Mouse (Mus musculus): ENCODE data around the gene Kcna7.
"Not testable (repeated sequence)": the region's sequence is repeated elsewhere in the genome, so short reads cannot be mapped to it uniquely, and the experiment has no call there.

Gene Kcna7

DNA sequence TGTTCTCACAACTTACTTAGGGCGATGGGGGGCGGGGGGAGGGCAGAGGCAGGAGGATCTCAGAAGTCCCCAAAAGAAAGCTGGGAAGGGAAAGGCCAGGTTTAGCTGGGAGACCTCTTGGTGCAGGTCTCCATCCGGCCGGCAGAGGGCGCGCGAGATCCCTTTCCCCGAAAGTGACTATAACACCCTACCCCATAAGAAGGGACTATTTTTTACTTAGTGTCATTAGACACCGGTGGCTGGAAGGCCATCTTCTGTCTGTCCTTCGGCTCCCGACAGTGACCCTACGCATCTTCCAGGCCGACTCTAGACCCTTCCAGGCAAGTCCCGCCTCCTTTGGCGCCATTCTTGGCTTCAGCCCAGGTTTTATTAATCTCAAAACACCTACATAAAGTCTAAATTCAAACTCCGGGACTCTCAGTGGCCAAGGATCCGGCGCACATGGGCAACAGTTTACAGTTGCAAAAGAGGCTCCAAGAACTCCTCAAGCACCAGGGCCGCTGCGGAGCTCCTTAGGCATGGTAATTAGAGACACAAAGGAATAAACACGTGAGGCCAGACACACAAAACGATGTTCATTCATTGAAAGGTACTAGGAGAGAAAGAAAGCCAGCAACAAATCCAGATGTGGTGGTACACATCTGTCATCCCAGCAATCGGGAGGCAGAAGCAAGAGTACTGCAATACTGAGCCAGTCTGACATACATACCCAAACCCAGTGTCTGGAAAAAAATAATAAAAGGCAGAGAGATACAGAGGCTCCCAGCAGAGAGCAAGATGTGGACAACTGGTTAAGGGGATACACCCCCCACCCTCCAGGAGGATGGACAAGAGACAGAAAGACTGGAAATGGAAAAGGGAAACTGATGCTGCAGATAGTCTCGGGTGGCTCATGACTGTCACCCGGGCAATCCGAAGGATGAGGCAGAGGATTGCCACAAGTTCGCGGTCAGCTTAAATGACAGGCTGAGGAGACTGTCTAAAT, at the start of gene Kcna7:
Kcna7 (plus strand) TSS at position 563 of the 985 bp plus-strand sequence.
- peak; percentile 80 for DNase-seq (ENCODE audit: low spot score)

DNA sequence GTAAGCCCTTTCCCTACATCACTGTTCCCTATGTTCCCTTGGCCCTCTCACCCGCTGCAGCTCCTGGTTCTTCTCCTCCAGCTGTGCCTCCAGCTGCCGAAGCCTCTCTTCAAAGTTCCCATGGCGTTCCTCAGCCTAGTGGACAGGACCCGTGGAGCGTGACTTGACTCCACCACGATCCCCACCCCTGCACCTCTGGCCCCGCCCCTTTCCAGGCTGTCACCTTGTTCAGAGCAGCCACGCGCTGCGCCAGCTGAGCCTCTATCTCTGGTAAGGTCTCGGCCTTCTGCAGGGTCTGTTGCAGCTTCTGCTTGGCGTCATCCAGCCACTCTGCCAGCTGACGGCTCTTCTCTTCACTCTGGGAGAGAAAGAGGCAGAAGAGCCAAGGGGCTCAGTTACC, 49.4 kb upstream of the Kcna7 start:
- no peak for DNase-seq (ENCODE audit: low spot score)

DNA sequence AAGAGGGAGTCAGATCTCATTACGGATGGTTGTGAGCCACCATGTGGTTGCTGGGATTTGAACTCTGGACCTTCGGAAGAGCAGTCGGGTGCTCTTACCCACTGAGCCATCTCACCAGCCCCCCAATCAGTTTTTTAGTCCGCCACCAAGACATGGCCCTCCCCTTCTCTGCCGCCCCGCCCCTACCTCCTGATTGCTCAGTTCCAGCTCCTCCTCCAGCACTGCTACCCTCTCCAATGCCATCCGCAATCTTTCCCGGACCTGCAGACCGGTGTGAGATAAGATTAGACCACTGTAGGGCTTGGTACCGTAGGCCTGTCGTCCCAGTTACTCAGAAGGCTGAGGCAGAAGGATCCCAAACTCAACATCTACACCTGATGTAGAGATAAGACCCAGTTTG, 46.4 kb upstream of the Kcna7 start:
- DNase-seq (ENCODE audit: low spot score): not testable (repeated sequence)

DNA sequence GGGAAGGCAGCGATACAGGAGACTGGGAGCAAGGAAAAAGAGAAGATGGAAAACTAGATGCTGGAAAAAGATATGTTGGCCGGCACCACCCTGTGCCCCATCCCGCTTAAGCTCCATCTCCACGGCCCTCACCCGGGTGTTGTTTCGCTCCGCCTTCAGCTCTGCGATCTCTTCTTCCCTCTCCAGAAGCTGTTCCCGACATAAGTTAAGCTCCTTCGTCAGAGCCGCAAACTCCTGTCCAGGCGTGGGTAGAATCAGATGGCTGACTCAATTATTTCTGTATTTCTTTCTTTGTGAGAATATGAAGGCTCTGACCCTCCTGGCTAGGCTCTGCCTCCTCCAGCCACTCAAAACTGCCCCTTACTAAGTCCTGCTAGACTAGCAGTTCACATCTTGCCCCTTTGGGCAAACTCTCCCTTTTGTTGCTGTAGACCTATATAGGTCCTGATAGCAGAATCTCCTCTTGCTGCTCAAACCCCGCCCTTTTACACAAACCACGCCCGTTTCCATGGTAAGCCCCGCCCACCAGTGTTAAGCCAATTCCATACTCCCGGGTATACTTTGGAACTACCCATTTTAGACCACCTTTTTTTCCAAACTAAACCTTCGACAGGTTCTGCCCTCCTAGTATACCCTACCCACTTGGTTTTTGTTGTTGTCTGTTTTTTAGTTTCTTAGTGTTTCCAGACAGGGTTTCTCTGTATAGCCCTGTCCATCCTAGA, 44.9 kb upstream of the Kcna7 start:
- no peak for DNase-seq (ENCODE audit: low spot score)

DNA sequence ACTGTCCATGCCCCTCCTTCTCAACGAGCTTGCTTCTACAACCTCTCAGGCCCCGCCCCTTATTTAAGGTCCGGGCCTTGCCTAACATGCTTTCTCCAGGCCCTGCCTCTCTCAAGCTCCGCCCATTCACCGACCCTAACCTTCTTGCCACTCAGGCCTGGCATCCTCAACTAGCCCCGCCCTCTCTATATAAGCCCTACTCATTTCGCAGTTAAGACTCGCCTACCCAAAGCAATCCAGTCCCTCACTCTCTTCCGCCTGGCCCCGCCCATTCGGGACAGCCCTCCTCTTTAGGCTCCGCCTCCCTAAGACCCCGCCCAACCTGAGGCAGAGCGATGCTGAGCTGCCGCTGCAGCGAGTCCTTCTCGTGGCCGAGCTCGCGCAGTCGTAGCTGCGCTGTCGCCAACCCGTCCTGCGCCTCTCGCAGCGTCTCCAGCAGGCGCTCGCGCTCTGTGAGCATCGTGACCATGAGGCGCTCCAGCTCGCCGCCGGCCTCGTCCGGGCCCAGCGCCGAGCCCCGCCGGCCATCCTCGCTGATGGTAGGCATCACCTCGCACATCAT, 44.1 kb upstream of the Kcna7 start:
- peak; percentile 79 for DNase-seq (ENCODE audit: low spot score)

DNA sequence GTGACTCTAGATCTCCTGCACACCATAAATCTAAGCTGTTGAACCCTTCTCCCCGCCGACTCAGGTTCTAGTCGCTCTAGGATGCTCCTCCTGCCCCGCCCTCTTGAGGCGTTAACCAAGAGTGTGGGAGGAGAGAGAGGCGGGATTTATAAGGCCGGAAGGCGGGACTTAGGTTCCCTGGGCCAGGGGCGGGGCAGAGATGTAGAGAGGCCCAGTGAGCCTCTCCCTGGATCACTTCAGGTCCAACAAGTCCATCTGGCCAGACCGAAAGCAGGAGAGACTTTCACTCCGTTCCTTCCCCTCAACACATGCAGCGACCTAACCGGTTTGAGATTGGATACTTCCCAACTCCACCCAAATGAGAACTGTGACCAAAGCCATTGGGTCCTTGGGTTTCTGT, 42.7 kb upstream of the Kcna7 start:
- DNase-seq (ENCODE audit: low spot score): peak; percentile 68

DNA sequence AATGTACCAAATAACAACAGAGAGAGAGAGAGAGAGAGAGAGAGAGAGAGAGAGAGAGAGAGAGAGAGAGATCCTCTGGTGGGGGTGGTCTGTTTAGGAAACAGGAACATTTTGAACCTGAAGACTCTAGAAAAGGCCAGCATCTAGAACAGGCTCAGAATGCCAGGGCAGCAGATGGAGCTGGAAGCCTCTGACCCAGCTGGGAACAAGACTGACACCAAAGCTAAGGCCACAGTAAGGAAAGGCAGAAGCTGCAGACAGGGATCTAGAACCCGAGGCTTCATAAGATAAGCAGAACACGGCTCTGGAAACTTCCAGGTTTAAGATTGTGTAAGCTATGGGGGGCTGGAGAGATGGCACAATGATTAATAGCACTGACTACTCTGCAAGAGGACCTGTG, 41.5 kb upstream of the Kcna7 start:
- DNase-seq (ENCODE audit: low spot score): no peak

DNA sequence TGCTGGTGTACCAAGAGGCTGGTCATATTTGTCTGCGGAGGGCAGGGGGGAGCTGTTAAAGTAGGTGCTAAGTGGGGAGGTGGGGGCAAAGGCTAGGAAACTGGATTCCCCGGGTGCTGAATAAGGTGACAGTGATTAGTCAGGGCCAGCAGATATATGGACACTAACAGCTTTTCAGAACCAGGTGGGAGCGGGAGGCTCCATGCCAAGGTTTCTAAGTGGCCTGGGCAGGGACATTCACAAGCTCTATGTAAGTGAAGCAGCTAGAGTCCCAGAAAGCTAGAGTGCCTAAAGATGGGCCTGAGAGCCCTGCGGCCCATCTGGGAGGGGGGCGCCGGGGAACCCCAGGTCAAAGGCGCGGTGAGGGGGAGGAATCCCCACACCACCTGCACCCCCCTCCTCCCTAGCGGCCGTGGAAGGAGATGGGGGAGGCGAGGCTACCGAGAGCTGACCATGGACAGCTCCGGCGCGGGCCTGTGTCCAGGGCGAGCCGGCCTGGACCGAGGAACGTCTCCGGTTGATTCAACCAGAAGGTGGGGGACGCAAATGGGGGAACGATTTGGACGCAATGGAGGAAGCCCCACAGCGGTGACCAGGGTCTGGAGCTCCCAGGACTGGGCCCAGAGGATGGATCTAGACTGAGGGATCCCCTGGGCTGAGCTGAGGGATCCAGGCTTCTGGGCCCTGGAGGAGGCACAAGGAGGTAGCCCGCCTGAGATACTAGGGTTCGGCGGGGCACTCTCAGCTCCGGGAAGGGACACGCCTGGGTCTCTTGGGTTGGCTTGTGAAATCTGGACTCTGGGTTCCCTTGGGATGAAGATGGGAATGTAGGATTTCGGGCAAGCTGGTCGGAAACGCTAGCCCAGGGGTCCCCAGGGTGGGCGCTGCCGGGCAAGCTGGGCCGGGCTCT, 39.5 kb upstream of the Kcna7 start:
- DNase-seq (ENCODE audit: low spot score): no peak

DNA sequence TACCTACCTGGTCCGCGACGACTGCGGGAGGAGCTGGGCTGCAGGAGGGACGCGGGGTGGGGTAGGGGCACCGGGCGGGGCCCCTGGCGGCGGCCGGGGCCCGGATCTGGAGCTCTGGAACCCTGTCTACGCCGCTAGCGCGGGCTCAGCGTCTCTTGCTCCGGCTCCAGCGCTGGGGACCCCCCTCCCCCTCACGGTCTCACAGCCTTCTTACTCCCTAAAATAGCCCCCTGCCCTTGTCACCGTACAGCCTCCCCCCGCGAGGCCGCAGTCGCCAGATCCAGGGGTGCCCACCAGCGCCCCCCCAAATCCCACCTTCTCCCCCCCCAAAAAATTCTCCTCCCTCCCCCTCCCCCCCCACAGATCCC, 38.8 kb upstream of the Kcna7 start, which contains the start of gene Ppfia3:
Ppfia3 (minus strand) TSS at position 368 of the 368 bp plus-strand sequence.
- no peak for DNase-seq (ENCODE audit: low spot score)

DNA sequence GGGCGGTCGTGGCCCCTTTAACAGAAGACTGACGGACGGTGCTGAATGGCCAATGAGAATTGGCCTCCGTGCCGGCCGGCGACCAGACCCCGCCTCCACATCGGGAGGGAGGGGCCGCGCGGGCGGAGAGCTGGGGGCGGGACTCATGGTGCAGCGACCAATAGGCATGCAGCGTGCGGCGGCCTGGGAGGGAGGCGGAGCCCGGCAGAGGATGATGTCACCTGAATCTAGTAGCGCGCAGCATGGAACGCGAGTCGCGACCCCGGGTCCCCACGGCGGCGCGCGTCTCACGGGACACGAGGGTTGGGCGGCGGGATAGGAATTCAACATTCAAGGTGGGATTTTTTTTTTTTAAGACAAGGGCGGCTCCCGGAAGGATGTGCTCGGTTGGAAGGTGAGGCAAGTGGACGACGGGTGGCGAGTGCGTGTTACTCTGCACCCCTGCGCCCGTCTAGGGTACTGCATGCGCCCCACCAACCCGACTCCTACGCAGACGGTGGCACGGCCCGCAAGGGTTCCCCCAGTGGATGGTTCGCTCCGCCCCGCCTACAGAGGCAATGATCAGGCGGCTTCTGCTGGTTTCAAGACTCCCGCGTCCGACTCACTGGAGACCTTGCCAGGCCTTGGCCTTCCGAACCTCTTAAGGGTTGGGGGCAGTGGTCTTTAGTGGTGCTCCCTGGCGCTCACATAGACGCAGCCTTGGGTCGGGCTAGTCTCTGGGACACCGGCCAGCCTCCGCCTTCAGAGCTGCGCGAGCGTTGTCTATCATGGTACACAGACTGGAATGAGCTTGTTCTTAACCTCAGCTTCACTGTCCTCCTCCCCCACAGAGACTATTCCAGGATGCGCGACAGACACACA, 38.2 kb upstream of the Kcna7 start:
- peak; percentile 96 for DNase-seq (ENCODE audit: low spot score)

DNA sequence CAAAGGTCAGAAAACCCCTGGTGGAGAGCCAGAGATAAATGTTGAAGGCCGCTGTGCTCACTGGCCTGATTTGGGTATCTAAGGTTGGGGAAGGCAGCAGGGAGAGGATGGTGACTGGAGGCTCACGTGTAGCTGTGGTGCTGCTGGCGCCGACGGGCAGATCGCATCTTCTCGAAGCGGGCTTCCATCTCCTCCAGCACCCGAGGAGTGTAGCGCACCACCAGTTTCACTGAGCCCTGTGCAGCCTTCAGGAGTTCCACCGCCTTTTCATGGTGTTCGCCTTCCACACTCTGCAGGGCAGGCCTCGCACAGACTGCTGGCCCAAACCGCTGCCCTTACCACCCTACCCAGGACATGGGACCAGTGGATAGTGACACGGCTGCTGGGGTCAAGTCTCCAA, 37.3 kb upstream of the Kcna7 start:
- DNase-seq (ENCODE audit: low spot score): no peak

DNA sequence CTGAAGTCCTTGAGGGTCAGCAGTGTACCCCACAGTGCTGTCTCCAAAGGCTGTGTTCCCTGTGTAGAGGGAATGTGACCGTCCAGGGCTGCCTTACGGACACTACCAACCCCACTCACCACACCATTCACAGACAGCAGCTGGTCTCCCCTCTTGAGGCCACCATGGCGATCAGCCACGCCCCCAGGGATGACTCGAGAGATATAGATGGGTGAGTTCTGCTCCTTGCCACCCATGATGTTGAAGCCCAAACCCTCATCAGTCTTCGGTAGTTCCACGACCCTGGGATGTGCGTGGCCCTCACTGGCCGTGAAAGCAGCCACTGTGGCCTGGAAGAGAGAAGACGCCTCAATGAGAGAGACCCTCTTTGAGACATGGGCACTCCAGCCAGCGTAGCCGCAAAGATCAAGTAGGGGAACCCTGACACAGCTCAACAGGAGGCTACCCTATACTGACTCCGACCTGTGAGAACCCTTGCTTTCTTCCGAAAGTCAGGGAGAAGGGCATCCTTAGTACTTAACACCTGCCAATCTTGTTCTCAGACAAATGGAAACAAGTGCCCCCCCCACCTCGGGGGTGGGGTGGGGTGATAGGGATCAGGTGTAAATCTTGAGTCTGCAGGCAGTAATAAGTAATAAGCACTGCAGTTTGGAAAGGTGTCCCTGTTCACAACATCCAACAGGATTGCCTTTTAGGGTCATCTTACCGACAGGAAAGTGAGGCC, 36.3 kb upstream of the Kcna7 start:
- DNase-seq (ENCODE audit: low spot score): no peak

DNA sequence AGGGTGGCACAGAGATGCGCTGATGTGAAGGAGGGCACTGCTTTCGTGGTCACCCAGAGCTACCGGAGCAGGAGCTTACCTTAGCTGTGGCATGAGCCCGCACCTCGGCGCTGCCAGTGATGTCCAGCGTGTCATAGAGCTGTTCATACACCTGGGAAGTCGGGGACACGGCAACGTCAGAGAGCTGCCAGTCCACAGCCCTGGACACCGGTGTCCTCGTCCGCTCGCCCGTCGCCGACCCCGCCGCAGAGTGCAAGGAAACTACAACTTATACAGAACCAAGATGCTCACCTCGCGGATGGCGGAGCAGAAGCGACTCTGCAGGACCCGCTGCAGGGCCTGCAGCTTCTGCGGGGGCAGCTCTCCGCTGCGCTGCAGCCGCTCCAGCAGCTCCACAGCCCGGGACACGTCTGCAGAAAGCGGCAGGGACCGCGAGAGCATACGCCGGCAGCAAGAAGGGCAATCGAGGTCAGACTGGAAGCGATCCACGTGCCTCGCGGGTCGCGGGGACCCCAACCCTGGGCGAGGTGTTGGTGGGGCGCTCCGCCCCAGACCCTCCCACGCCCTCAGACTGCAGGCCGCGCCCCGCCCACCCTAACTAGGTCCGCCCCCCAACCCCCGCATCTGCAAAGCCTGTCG, 35.5 kb upstream of the Kcna7 start:
- DNase-seq (ENCODE audit: low spot score): no peak

DNA sequence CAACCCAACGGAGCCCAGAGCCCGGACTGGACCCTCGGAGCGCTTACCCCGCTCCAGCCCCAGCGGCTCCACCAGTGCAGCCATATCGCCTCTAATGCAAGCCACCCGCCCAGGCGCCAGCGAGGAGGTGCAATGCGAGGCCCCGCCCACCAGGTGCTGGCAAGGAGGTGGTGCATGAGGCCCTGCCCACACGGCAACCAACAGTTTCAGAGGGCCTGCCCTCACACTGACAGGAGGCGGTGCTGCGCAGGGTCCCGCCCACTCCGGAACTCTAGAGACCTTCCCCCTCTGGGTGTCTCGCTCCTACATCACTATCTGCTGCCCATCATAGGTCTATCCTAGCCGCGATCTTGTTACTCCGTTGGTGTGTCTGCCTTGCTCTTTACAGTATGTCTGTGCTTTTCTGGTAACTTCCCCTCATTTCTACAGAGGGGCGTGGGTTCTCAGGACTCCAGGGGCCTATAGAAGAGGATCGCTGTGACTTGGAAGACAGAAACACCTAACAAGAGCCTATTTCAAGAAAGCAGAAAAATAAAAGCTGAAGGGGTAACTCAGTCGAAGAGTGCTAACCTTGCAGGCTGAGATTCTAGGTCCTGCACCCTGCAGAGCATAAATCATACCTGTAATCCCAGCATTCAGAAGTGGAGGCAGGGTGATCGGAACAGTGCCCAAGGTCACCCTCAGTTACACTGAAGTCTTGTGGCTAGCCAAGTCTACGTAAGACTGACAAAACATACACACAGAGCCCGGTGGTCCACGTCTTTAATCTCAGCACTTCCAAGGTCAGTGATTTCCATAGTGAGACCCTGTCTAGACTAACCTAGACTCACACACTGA, 34.8 kb upstream of the Kcna7 start, which contains the start of gene Lin7b:
Lin7b (minus strand) TSS at position 109 of the 837 bp plus-strand sequence.
- peak; percentile 90 for DNase-seq (ENCODE audit: low spot score)

DNA sequence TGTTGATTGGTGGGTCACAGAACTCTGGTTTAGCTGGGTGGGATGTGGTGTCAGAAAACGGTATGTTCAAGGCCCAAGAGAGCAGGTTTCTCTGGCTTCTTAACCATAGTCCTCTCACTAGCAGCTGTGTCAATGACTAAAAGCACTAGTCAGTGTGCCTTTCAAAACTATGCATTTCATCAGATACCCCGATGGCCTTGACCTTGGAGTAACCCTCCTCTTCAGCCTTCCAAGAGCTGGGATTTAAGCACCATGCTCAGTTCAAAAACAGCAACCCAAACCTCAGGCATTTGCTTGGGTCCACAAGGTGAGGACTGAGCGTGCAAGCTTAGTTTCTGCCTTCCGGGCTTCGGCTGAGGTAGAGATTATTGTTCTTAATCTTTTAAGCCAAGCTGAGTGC, 33.1 kb upstream of the Kcna7 start:
- no peak for DNase-seq (ENCODE audit: low spot score)

DNA sequence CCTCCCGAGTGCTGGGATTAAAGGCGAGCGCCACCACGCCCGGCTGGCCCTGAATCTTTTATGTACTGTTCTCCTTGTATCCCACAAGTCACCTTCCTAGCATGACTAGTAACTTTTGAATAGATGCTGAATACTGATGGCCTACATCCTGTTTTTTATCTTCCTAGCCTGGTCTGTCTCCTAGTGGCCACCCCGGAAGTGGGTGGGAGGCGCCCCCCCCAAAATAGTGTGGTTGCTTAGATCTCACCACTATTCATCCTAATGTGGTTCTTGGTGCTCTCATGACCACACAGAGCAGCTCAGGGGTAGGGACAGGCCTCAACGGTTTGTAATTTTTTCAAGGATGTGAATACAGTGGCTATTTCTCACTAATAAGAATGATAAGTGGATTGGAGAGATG, 30.8 kb upstream of the Kcna7 start:
- no peak for DNase-seq (ENCODE audit: low spot score)

DNA sequence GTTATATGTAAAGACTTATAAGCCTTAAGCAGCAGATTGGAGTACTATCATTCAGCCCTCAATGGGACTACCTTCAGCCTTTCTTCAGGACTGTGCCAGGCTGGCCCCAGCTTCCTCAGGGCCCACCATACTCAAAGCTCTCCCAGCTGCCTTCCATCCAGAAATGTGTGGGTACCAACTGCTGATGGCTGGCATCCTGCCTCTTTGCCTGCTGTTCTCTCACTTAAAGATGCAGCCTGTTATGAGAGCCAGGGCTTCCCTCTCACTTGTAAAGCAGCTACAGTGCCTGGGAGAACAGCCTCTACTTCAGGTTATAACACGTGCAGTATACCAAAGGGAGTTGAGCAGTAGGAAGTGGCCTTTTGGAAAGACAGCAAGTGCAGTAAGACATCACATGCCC, 29.4 kb upstream of the Kcna7 start:
- DNase-seq (ENCODE audit: low spot score): no peak

DNA sequence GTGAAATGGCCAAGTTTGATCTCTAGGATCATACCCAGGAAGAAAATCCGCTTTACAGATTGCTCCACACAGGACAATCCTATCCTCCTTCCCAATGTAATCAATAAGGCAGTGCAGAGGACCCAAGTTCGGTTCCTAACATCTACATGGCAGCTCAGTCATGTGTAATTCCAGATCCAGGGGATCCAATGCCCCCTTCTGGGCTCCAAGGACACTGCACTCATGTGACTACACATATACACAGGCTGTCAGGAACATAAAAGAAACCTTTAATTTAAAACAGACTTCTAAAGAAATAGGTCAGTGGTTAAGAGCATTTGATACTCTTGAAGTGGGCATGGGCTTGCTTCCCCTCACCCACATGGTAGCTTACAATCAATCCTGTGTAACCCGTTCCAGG, 19.4 kb upstream of the Kcna7 start:
- DNase-seq (ENCODE audit: low spot score): no peak

DNA sequence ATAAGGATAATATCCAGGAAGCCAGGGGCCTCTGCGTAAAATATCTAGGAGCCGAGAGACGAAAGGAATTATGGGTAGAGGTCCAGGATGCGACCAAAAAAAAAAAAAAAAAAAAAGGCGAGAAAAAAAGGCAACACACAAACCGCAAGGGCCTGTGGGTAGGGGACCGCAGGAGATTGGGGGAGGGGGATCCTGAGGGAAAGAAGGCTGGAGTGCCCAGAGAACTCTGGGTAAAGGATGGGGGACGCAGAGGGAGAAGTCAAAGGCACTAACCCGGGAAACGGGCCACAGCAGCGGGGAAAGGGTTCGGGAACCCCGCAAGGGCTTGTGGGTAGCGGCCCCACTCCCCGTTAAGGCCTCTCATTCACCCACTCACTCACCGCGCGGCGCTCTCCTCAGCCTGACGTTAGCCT, 10.3 kb upstream of the Kcna7 start:
- DNase-seq (ENCODE audit: low spot score): no peak

All from lung, postnatal 25 days (tissue).